Mouse (Mus musculus) forebrain, postnatal 0 days (tissue): Measurements from ENCODE around the gene Tfdp2. TPM values are rescaled to one million over a fixed set of nuclear protein-coding genes. Genes with fewer than 3 reads are reported as not detected.

Source experiments
- ATAC-seq: fragments of 200-750 bp; cut with Nextera tagmentation; 2 replicates; pipeline ENCODE4 v1.8.0; 2017; ENCODE audit warnings: mild to moderate bottlenecking, moderate library complexity
- DNase-seq: peaks from one replicate; pipeline ENCODE4 v3.0.0-alpha.2; 2015
- H3K27ac ChIP-seq: fragments of 300-500 bp; sonication (generic); 2 replicates; pipeline ENCODE4 v1.5.1; 2014; ENCODE audit warnings: low read depth, mild to moderate bottlenecking, antibody characterized with exemption, low read length, moderate library complexity, mixed read lengths
- H3K27me3 ChIP-seq: fragments of 300-500 bp; sonication (generic); 2 replicates; pipeline ENCODE4 v1.6.1; 2014; ENCODE audit warnings: mild to moderate bottlenecking, low read length, mixed read lengths; ENCODE audit not compliant: insufficient read depth
- H3K36me3 ChIP-seq: fragments of 300-500 bp; sonication (generic); 2 replicates; pipeline ENCODE4 v1.6.1; 2014; ENCODE audit warnings: mild to moderate bottlenecking, moderate library complexity; ENCODE audit not compliant: insufficient read depth
- H3K4me1 ChIP-seq: fragments of 300-500 bp; sonication (generic); 2 replicates; pipeline ENCODE4 v1.6.1; 2014; ENCODE audit warnings: antibody characterized with exemption; ENCODE audit not compliant: insufficient read depth
- H3K4me2 ChIP-seq: fragments of 300-500 bp; sonication (generic); 2 replicates; pipeline ENCODE4 v1.6.1; 2014; ENCODE audit warnings: low read depth, mild to moderate bottlenecking, moderate library complexity
- H3K4me3 ChIP-seq: fragments of 300-500 bp; sonication (generic); 2 replicates; pipeline ENCODE4 v1.5.1; 2014; ENCODE audit warnings: low read depth, low read length, mixed read lengths
- H3K9ac ChIP-seq: fragments of 300-500 bp; sonication (generic); 2 replicates; pipeline ENCODE4 v1.6.1; 2014; ENCODE audit warnings: mild to moderate bottlenecking
- H3K9me3 ChIP-seq: fragments of 300-500 bp; sonication (generic); 2 replicates; pipeline ENCODE4 v1.6.1; 2016; ENCODE audit warnings: low read length
- CTCF ChIP-seq: sonication (generic); IDR thresholded peaks from 2 replicates; pipeline ENCODE4 v1.5.1; 2016; ENCODE audit warnings: antibody characterized with exemption, control low read depth, low read depth
- WGBS: fragments of 180-500 bp; shearing (Covaris S2); extraction: QIAGEN DNeasy Blood & Tissue Kit; methylation state at CpG from one replicate; pipeline ENCODE4 v1.1.7; 2014; 5-methylcytosine and 5-hydroxymethylcytosine counted together
- polyA plus RNA-seq: library from polyadenylated mRNA; unstranded; fragments of >200 nt; fragmentation: Nextera tagmentation; extraction: Ambion mirVana; gene quantifications from 2 replicates; pipeline ENCODE4 v1.2.1, GENCODE M21; 2015
- total RNA-seq: library from RNA; depleted of rRNA; stranded (reverse); fragments of >200 nt; gene quantifications from 2 replicates; pipeline ENCODE4 v1.2.3, GENCODE M21; 2014

Tfdp2 gene
- total and polyA plus RNA-seq, 2 experiments from 2014 or later: 16.1 to 21.3 TPM

DNA sequence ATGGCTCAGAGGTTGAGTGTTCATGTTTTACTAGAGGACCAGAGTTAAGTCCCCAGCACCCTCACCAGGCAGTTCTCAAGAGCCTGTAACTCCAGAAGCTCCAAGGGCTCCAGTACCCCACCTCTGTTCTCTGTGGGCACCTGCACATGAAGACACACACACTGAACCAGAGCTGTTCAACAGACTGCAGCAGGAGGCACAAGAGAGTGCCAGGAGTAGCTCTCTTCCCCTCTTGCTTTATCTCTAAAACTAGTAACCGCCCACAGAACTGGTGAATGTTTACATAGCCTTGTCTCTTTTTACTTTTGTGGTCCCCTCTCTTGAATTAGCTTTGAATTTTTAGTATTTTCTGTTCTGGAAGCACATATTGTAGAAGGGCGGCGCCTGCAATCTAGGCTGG, 11.4 kb downstream of the Tfdp2 start:
- H3K4me2 ChIP-seq: no peak overlapping the region
- no peak for ATAC-seq
- no peaks in the 10 kb centered on the region for H3K4me1 ChIP-seq
- WGBS: 98% methylated on average over 3 of the region's 3 CpGs
- H3K4me3 ChIP-seq: no peak overlapping the region
- H3K9me3 ChIP-seq: no peaks in the 10 kb centered on the region
- no peak for DNase-seq
- no peaks in the 10 kb centered on the region for H3K36me3 ChIP-seq
- TF ChIP-seq CTCF: no peak
- H3K27me3 ChIP-seq: no peaks in the 10 kb centered on the region
- H3K27ac ChIP-seq: no peak overlapping the region
- H3K9ac ChIP-seq: no peak overlapping the region

DNA sequence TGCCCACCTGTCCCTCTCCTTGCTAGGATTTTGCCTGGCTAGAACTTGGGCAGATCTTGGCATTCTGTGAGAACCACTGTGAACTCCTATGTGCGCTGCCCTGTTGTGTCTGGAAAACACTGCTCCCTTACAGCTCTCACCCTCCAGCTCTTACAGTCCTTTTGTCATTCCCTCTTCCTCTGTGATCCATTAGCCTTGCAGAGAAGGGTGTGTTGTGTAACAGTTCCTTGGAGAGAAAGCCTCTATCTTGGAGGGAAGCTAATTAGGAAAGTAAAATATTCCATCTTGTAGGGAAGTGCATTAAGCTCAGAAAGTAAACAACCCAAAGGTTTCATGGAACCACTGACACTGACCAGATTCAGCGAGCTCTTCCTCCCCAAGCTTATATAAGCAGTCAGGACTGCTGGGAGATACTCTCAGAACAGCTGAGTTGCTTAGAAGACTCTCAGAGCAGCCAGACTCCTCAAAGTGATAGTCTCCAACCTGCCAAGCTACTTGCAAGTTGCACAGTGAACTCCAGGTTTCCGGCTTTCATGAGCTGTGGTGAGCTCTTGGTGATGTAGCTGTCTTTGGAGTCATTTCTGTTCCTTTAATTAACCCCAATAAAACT, 17.1 kb downstream of the Tfdp2 start:
- Histone ChIP-seq H3K9ac (no peak overlapping the region), H3K4me1 (no peaks in the 10 kb centered on the region), H3K9me3 (no peaks in the 10 kb centered on the region), H3K4me3 (no peak overlapping the region), H3K36me3 (no peaks in the 10 kb centered on the region), H3K27me3 (no peaks in the 10 kb centered on the region), H3K27ac (no peak overlapping the region), H3K4me2 (no peak overlapping the region)
- 92% methylated on average over 3 of the region's 3 CpGs for WGBS
- no peak for TF ChIP-seq CTCF
- no peak for ATAC-seq
- DNase-seq: no peak

DNA sequence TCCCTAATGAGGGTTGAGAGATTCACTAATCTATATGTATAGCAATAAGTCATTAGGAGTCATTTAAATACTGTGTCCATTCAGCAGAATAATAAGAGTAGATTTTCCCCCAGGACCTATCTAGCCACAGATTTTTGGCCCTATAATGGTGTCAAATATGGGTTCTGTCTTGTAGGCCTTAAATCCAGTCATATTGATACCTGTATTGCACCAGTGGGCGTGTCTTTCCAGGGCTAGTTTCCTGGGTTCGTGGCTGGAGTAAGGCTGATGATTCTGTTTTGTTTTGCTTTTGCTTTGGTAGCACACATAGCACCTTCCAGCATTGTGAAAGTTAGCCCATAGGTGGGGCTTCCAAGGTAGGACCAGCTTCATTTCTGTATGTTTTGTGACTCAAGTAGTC, 18.1 kb downstream of the Tfdp2 start:
- H3K4me1 ChIP-seq: no peaks in the 10 kb centered on the region
- H3K36me3 ChIP-seq: no peaks in the 10 kb centered on the region
- no peaks in the 10 kb centered on the region for H3K27me3 ChIP-seq
- ATAC-seq: no peak
- DNase-seq: no peak
- H3K9me3 ChIP-seq: no peaks in the 10 kb centered on the region
- TF ChIP-seq CTCF: no peak
- no peak overlapping the region for H3K27ac ChIP-seq
- no peak overlapping the region for H3K4me2 ChIP-seq
- H3K9ac ChIP-seq: no peak overlapping the region
- no peak overlapping the region for H3K4me3 ChIP-seq
- WGBS: 97% methylated on average over 2 of the region's 2 CpGs

DNA sequence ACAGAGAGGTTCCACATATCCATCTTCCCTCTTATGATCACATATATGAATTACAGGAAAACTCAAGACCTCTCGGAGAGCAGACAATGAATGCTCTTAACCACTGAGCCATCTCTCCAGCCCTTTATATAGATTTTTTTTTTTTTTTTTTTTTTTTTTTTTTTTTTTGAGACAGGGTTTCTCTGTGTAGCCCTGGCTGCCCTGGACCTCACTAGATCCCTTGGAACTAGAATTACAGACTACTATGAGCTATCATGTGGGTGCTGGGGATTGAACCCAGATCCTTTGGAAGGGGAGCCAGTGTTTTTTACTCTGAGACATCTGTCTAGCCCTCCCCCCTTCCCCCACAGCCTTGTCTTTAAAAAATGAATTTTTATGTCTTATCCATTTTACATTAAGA, 21.2 kb downstream of the Tfdp2 start:
- no peaks in the 10 kb centered on the region for H3K9me3 ChIP-seq
- H3K4me1 ChIP-seq: no peaks in the 10 kb centered on the region
- no peak for DNase-seq
- H3K9ac ChIP-seq: no peak overlapping the region
- no peak overlapping the region for H3K27ac ChIP-seq
- WGBS: 97% methylated on average over 1 of the region's 1 CpGs
- TF ChIP-seq CTCF: no peak
- H3K4me3 ChIP-seq: no peak overlapping the region
- no peaks in the 10 kb centered on the region for H3K36me3 ChIP-seq
- no peaks in the 10 kb centered on the region for H3K27me3 ChIP-seq
- no peak overlapping the region for H3K4me2 ChIP-seq
- ATAC-seq: no peak

DNA sequence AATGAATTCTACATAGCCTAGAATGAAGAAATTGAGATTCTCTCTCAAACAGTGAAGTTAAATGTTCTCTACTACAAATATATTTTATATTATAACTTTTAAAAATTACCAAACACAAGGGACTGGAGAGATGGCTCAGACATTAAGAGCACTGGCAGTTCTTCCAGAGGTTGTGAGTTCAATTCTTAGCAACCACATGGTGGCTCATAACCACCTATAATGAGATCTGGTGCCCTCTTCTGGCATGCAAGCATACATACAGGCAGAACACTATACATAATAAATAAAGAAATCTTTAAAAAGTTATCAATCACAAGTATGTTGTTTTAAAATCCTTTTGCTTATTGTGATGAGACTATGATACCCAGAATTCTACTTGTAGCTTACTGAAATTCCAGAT, 21.7 kb downstream of the Tfdp2 start:
- Histone ChIP-seq H3K9me3 (no peaks in the 10 kb centered on the region), H3K36me3 (no peaks in the 10 kb centered on the region), H3K4me1 (no peaks in the 10 kb centered on the region), H3K27ac (no peak overlapping the region), H3K4me2 (no peak overlapping the region), H3K9ac (no peak overlapping the region), H3K27me3 (no peaks in the 10 kb centered on the region), H3K4me3 (no peak overlapping the region)
- ATAC-seq (no peak), DNase-seq (no peak)
- peak; percentile 34 for TF ChIP-seq CTCF

DNA sequence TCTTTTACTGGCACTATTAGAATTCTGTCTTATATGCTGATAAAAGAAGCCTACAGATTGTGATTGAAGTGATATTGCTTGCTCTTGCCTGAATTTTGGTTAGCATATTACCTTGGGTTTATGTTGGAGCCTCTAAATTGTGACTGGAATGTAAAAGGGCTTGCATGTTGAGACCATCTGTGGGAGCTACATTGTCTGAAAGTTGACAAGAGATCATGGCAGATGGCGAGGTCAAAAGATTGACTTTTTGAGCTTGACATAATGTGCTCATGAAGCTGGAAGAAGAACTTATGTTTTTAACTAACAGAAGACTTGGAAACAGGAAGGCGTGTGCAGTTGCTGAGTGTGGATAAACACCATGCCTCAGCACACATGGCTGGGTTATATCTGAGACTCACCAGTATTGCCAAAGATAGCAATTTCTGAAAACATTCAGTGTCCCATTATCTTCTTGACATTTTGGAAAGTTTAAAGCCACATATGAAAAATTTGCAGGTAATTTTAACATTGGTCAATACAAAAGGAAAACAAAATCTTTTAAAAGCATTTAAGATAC, 23.1 kb downstream of the Tfdp2 start:
- ATAC-seq (peak; percentile 69; the same call in 1 of the 2 replicates), DNase-seq (peak; percentile 13)
- Histone ChIP-seq H3K36me3 (no peaks in the 10 kb centered on the region), H3K4me1 (no peaks in the 10 kb centered on the region), H3K4me3 (no peak overlapping the region), H3K27ac (no peak overlapping the region), H3K27me3 (no peaks in the 10 kb centered on the region), H3K9ac (no peak overlapping the region), H3K4me2 (no peak overlapping the region), H3K9me3 (no peaks in the 10 kb centered on the region)
- TF ChIP-seq CTCF: no peak
- 40% methylated on average over 2 of the region's 2 CpGs for WGBS

DNA sequence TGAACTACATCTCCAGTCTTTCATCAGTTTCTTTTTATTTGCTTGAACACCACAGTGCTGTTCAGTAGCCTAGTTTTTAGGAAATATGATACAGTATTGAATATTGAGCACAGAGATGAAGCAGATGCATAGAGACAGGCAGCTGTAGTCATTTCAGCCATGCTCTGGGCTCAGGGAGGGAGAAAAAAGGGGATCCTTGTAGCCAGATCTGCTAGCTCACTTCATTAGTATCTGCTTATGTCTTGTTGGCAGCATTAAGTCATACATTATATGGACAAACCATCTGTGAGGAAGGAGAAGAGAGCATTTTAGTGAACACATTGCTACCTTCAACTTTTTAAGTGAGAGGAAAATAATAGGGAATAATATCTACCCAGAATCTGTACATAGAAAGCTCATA, 24.3 kb downstream of the Tfdp2 start:
- no peaks in the 10 kb centered on the region for H3K9me3 ChIP-seq
- ATAC-seq (no peak), DNase-seq (no peak)
- no peaks in the 10 kb centered on the region for H3K36me3 ChIP-seq
- no peak overlapping the region for H3K4me3 ChIP-seq
- no peak overlapping the region for H3K27ac ChIP-seq
- H3K9ac ChIP-seq: no peak overlapping the region
- H3K4me2 ChIP-seq: no peak overlapping the region
- H3K4me1 ChIP-seq: no peaks in the 10 kb centered on the region
- no peak for TF ChIP-seq CTCF
- no peaks in the 10 kb centered on the region for H3K27me3 ChIP-seq
